Mouse (Mus musculus) hindbrain, postnatal 0 days (tissue): Measurements from ENCODE around the gene Lrp6. TPM values are rescaled to one million over a fixed set of nuclear protein-coding genes. Genes with fewer than 3 reads are reported as not detected.
A peak's percentile ranks its signal among the peaks of the same experiment; 100 is the strongest.

Experiments used
- ATAC-seq: fragments of 200-750 bp; cut with Nextera tagmentation; 2 replicates; pipeline ENCODE4 v1.8.0; 2017; ENCODE audit warnings: mild to moderate bottlenecking, moderate TSS enrichment, moderate library complexity
- DNase-seq: peaks from one replicate; pipeline ENCODE4 v3.0.0-alpha.2; 2015; ENCODE audit warnings: low spot score
- H3K27ac ChIP-seq: fragments of 300-500 bp; sonication (generic); 2 replicates; pipeline ENCODE4 v1.5.1; 2014; ENCODE audit warnings: mild to moderate bottlenecking
- H3K27me3 ChIP-seq: fragments of 300-500 bp; sonication (generic); 2 replicates; pipeline ENCODE4 v1.6.1; 2014; ENCODE audit warnings: low read length, mixed read lengths; ENCODE audit not compliant: insufficient read depth
- H3K36me3 ChIP-seq: fragments of 300-500 bp; sonication (generic); 2 replicates; pipeline ENCODE4 v1.6.1; 2014; ENCODE audit warnings: low read length, mixed read lengths; ENCODE audit not compliant: insufficient read depth
- H3K4me1 ChIP-seq: fragments of 300-500 bp; sonication (generic); 2 replicates; pipeline ENCODE4 v1.6.1; 2014; ENCODE audit warnings: antibody characterized with exemption, low read length, mixed read lengths; ENCODE audit not compliant: insufficient read depth
- H3K4me2 ChIP-seq: fragments of 300-500 bp; sonication (generic); 2 replicates; pipeline ENCODE4 v1.6.1; 2014; ENCODE audit warnings: low read depth, mild to moderate bottlenecking, low read length, moderate library complexity, mixed read lengths
- H3K4me3 ChIP-seq: fragments of 300-500 bp; sonication (generic); 2 replicates; pipeline ENCODE4 v1.5.1; 2014; ENCODE audit warnings: low read length
- H3K9ac ChIP-seq: fragments of 300-500 bp; sonication (generic); replicated peaks from 2 replicates; pipeline ENCODE4 v1.6.1; 2014; ENCODE audit warnings: mild to moderate bottlenecking, low read length, moderate library complexity, mixed read lengths
- H3K9me3 ChIP-seq: fragments of 300-500 bp; sonication (generic); 2 replicates; pipeline ENCODE4 v1.6.1; 2016; ENCODE audit warnings: low read length, mixed read lengths
- CTCF ChIP-seq: IDR thresholded peaks from 2 replicates; pipeline ENCODE4 v1.5.1; 2016; ENCODE audit warnings: antibody characterized with exemption, control low read depth, low read depth
- WGBS: fragments of 180-500 bp; shearing (Covaris S2); extraction: QIAGEN DNeasy Blood & Tissue Kit; methylation state at CpG from one replicate; pipeline ENCODE4 v1.1.7; 2014; 5-methylcytosine and 5-hydroxymethylcytosine counted together
- polyA plus RNA-seq: library from polyadenylated mRNA; unstranded; fragments of >200 nt; fragmentation: Nextera tagmentation; extraction: Ambion mirVana; gene quantifications from 2 replicates; pipeline ENCODE4 v1.2.1, GENCODE M21; 2015
- total RNA-seq: library from RNA; depleted of rRNA; stranded (reverse); fragments of >200 nt; gene quantifications from 2 replicates; pipeline ENCODE4 v1.2.3, GENCODE M21; 2014; rRNA removed

Gene Lrp6
- total RNA-seq = 23.9 and 26.1 TPM in 2 replicates
- polyA plus RNA-seq = 12.1 and 13.0 TPM in 2 replicates

DNA sequence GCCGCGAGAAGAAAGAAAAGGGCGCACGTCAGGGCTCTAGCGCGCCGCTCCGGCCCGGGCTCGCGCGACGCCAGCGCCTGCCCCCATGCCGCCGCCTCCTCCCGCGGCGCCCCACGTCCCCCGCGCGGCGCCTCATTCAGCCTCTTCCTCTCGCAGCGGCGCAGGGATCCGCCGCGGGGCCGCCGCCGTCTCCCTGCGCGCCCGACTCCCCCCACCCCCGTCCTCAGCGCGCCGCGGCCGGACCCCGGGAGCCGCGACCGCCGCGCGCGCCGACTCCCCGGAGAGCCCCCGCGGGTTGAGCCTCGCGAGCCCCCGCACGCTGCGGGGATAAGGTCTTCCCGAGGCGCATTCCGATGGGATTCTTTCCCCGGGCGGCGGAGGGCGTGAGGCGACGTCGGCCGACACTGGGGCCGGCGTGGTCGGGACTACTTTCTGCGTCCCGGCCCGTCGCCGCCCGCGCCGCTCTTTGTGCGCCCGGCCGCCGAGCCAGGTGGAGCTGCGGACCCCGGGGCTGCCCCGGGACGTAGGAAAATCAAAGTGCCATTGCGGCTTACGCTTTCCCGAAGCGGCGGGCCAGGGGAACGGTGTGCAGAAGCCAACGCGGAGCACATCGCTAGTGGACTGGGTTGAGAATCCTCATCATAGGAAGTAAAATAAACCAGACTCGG, at the start of gene Lrp6:
Lrp6 (minus strand) TSS at position 148 of the 668 bp plus-strand sequence.
- under 1% methylated on average over 82 of the region's 99 CpGs for WGBS
- H3K4me1 ChIP-seq = peaks cover 12% of the 10 kb centered on the region; the same call in 1 of the 2 replicates
- H3K27ac ChIP-seq = peak within 1 kb of the TSS; percentile 100
- no peaks in the 10 kb centered on the region for H3K9me3 ChIP-seq
- ATAC-seq (peak; percentile 95), DNase-seq (peak; percentile 94)
- H3K4me3 ChIP-seq = peak within 1 kb of the TSS; percentile 83
- no peak for TF ChIP-seq CTCF
- H3K9ac ChIP-seq = peak within 1 kb of the TSS; percentile 94
- no peaks in the 10 kb centered on the region for H3K36me3 ChIP-seq
- no peaks in the 10 kb centered on the region for H3K27me3 ChIP-seq
- H3K4me2 ChIP-seq = peak within 1 kb of the TSS; percentile 65

DNA sequence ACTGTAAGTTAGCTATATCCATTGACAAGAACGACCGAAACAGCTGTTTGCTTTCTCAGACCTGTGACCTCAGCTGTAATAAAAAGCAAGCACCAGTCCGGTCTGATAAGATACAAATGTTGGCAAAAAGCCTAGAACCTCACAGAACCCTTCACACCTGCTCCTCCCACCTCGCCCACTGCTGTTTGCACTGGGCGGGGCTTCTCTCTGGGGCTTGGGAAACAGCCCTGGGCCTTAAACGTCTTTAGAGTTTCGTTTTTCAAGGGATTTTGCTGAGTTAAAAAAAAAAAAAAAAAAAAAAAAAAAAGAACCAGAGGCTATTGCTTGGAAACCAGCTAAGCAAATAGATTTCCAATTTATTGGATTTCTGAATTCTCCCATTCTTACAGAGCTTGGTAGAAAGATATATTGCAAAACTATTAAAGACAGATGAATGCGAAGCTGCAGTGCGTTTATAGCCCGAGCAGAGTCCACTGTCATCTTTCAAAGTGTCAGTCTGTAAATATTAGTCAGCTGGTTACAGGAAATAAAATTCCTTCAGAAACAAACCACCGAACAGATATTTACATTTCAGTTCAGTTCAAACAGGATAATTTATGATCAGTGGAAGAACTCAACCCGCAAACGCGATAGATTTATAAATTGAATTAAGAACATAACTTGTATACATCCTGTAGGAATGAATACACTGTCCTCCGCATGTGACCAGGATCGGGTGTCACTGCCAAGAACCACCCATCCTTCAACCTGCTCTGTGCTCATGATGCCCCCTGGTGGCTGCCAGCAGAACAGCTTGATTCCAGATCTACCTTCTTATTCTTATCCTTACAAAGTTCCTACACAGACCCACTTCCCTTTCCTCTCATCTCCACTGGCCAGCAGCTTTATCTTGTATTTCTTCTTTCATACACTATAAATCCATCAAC, 48.2 kb upstream of the Lrp6 start:
- 24% methylated on average over 16 of the region's 16 CpGs for WGBS
- DNase-seq = peak; percentile 88
- no peaks in the 10 kb centered on the region for H3K9me3 ChIP-seq
- H3K4me3 ChIP-seq = no peak overlapping the region
- H3K27ac ChIP-seq = no peak overlapping the region
- H3K4me2 ChIP-seq = peak overlapping the region; percentile 38
- H3K4me1 ChIP-seq = no peaks in the 10 kb centered on the region
- TF ChIP-seq CTCF = peak; percentile 98
- H3K36me3 ChIP-seq = no peaks in the 10 kb centered on the region
- peak; percentile 68 for ATAC-seq
- no peak overlapping the region for H3K9ac ChIP-seq
- no peaks in the 10 kb centered on the region for H3K27me3 ChIP-seq

DNA sequence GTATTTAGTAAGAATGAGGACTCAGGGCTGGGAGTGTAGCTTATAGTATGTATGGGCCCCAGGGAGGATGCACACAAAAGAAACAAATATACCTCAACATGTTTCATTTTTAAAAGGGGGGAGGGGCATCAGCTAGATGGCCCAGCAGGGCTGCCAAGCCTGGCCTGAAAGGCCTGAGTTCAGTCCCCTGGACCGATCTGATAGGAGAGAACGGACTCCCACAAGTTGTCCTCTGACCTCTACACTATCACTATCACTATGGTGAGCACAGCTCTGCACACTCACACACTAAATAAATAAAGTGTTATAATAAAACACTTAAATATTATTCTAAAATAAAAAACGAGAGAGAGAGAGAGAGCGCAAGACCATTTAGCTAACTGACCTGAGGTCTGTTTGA, 47.6 kb upstream of the Lrp6 start:
- Histone ChIP-seq H3K9ac (no peak overlapping the region), H3K4me2 (no peak overlapping the region), H3K4me3 (no peak overlapping the region), H3K27ac (no peak overlapping the region), H3K4me1 (no peaks in the 10 kb centered on the region), H3K9me3 (no peaks in the 10 kb centered on the region), H3K36me3 (no peaks in the 10 kb centered on the region), H3K27me3 (no peaks in the 10 kb centered on the region)
- no peak for TF ChIP-seq CTCF
- DNase-seq = no peak
- WGBS = 86% methylated on average over 4 of the region's 4 CpGs
- no peak for ATAC-seq

DNA sequence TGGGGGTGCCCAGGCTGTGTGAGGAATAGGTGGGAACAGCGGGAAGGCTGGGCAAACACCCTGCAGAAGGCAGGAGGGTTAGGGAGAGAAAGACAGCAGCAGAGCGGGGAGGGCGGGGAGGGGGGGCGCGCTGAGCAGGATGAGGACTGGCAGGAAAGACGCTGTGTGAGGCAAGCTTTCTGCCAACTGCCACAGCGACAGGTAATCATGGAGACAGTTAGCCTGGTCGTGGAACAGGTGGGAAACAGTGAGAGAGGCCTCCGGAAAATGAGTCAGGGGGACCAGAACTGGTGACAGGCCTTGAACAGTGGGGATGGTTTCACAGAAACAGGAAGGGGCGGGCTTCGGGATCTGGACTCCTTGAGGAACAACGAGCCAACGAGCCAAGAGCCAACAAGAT, 45.1 kb upstream of the Lrp6 start:
- Histone ChIP-seq H3K27me3 (no peaks in the 10 kb centered on the region), H3K9me3 (no peaks in the 10 kb centered on the region), H3K27ac (no peak overlapping the region), H3K9ac (no peak overlapping the region), H3K36me3 (no peaks in the 10 kb centered on the region), H3K4me3 (no peak overlapping the region), H3K4me1 (no peaks in the 10 kb centered on the region), H3K4me2 (no peak overlapping the region)
- WGBS = 75% methylated on average over 13 of the region's 13 CpGs
- ATAC-seq (no peak), DNase-seq (no peak)
- no peak for TF ChIP-seq CTCF

DNA sequence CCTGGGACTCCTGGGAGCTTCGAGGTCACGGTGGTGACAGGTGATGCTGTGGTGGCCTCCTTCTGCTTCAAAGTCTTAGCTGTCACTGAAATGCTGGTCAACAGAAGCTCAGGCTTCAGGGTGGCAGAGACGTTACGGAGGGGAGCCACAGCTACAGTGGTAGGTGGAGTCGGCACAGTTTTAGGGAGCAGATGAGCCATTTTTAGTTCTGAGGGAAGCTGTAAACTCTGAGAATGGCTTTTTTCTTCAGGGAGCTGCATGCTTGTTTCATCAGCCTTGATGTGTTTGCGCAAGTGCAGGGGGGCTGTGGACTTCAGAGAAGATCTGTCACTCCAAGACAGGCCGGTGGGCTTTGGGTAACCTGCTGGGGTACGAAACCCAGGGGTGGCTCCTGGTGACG, 43.6 kb upstream of the Lrp6 start:
- Histone ChIP-seq H3K9me3 (no peaks in the 10 kb centered on the region), H3K9ac (no peak overlapping the region), H3K4me2 (no peak overlapping the region), H3K27ac (no peak overlapping the region), H3K36me3 (no peaks in the 10 kb centered on the region), H3K27me3 (no peaks in the 10 kb centered on the region), H3K4me3 (no peak overlapping the region), H3K4me1 (no peaks in the 10 kb centered on the region)
- 84% methylated on average over 9 of the region's 9 CpGs for WGBS
- no peak for ATAC-seq
- DNase-seq = no peak
- TF ChIP-seq CTCF = no peak

DNA sequence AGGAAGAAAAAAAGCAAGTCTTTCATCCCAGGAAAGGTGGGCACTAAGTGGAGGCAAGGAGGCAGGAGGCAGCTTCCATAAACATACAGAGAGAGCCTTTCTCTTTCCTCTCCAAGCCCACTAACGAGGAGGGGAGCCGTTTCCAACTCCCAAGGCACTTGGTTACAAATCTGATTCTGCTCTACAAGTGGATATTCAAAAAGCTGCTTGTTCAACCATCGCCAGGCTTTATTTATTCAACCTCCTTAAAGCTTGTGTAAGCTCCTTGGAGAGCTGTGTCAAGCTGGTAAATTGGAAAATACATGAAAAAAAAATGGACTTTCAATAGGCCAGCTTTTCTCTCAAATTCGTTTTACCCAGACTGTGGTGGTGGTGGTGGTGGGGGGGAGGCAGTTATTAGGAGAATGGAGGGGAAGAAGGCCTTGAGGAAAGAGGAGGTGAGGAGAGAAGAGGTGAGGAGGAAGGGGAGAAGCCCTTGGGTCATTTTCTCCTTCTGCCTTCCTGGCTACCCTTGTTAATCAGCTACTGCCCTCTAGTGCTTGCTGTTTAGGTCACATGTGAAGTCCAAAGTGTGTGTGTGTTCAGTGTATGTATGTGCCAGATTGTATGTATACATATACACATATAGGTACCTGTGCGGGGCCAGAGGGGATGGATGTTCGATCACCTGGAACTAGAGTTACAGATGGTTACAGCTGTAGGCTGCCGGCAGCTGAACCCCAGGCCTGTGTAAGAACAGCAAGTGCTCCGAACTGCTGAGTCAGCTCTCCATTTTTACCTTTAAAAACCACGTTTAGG, 40.4 kb upstream of the Lrp6 start:
- TF ChIP-seq CTCF = peak; percentile 81
- WGBS = 56% methylated on average over 9 of the region's 9 CpGs

More for the DNA sequence above, 40.4 kb upstream of the Lrp6 start:
- Histone ChIP-seq H3K9me3 (no peaks in the 10 kb centered on the region), H3K27me3 (no peaks in the 10 kb centered on the region), H3K4me3 (no peak overlapping the region), H3K9ac (no peak overlapping the region), H3K4me1 (no peaks in the 10 kb centered on the region), H3K27ac (no peak overlapping the region), H3K4me2 (no peak overlapping the region), H3K36me3 (no peaks in the 10 kb centered on the region)
- ATAC-seq = peak; percentile 75; the same call in 1 of the 2 replicates
- DNase-seq = peak; percentile 76
